Mouse (Mus musculus) adrenal gland, postnatal 0 days (tissue): ENCODE measurements around the gene Cep104. TPM values are rescaled to one million over a fixed set of nuclear protein-coding genes. Genes with fewer than 3 reads are reported as not detected.

Source experiments
- polyA plus RNA-seq: library from polyadenylated mRNA; unstranded; fragments of >200 nt; fragmentation: Nextera tagmentation; extraction: Ambion mirVana; gene quantifications from 2 replicates; pipeline ENCODE4 v1.2.1, GENCODE M21; 2015

Cep104 gene
- polyA plus RNA-seq: 7.2 and 8.1 TPM in 2 replicates

GRCm38 (mm10) chr4:153974431-153975291, at the start of gene Cep104, which contains the start of gene Dffb:
Gene Cep104 (plus strand): TSS chr4:153975194.
Gene Dffb (minus strand): TSS chr4:153975126.

DNA sequence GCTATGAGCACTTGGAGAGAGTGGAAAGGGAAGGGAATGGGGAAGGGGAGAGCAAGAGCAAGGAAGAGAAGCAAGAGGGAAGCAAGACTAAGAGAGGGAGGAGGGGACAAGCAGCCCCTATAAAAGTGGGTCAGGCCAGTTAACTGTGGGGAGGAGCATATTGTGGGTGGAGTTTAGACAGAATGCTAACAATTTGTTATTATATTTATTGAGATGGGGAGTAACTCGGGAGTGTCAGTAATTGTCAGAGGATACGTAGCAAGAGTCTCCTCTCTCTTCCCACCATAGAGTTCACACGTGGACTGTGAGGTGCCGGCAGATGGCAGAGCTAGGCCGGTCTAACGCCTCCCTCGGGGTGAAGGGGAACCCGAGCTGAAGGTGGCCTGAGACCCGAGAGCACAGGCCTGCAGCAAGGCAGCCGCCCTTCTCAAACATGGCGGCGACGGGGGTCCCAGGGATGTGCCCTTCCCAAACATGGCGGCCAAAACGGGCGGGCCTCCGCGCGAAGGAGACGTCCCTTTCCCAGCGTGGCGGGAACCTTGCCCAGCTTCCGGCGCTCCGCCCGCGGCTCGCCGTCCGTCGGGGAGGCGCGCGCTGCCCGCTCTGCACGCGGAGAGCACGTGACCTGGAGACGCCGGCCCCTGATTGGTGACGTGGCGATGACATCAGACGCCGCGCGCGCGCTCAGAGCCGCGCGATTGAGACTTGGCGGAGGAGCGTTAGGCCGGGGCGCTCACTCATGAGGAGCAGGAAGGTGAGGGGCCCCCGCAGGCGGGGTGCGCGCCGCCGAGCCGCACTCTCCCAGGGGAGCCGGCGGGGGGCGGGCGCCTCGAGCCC, 18.2 kb upstream of the Cep104 start, which contains the start of gene A430005L14Rik:
Gene A430005L14Rik (plus strand): TSS at position 669 of the 837 bp plus-strand sequence.

GRCm38 (mm10) chr4:154011646-154012089, 36.7 kb downstream of the Cep104 start, which contains the start of gene Lrrc47:
Gene Lrrc47 (plus strand): TSS chr4:154011731.

DNA sequence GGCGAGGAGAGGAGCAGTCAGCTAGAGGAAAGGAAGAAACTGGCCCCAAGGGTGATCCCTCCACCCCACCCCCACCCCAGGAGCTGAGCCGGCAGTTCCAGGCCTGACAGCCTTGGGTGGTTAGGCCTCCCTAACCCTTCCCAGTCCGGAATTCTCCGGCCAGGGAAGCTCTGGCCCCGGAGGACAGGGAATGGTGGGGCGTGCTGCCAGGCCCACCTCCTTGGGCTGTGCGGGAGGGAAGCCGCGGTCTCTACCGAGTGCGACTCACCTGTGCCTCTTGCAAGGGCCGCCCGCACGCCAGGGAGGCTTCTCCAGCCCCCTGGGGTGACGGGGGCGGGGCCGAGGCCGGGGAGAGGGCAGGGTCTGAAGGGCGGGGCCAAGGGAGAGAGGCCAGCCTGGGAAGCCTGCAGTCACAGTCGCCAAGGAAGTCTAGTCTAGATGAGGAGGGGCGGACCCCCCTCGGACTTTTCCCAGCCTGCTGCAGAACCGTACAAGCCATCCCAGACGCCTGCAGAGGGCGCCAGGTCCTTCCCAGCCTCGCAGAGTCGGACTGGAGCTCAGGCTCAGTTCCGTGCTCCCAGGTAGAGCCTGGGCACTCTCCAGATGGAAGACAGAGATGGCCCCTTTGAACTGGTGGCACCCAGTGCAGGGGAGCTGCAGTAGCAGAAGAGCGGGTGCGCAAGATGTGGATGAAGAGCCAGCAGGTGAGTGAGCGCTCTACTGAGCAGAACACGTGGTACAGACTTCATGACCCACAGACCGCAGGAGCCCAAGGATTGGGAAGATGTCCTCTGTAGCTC, 50.8 kb downstream of the Cep104 start, which contains the start of gene Smim1:
Gene Smim1 (minus strand): TSS at position 590 of the 800 bp plus-strand sequence.

GRCm38 (mm10) chr4:154042577-154042976, 67.6 kb downstream of the Cep104 start, which contains the start of gene Ccdc27:
Gene Ccdc27 (minus strand): TSS chr4:154042677.

Other genes with a start within 250 kb of the Cep104 start
- gene A430005L14Rik, start 18.0 kb upstream of the Cep104 start, polyA plus RNA-seq: 69.6 and 79.5 TPM in 2 replicates
- 6.0 and 8.3 TPM in 2 replicates for gene Dffb, start 68 bp upstream of the Cep104 start, polyA plus RNA-seq
- gene Lrrc47, start 36.5 kb downstream of the Cep104 start, polyA plus RNA-seq: 18.3 and 21.8 TPM in 2 replicates
- 132 and 166 TPM in 2 replicates for gene Smim1, start 51.0 kb downstream of the Cep104 start, polyA plus RNA-seq
- gene Ccdc27, start 67.5 kb downstream of the Cep104 start, polyA plus RNA-seq: 0.08 TPM in 1 of 2 replicates, not detected in the other
- 0.12 TPM in 1 of 2 replicates, not detected in the other for gene Trp73, start 165.0 kb downstream of the Cep104 start, polyA plus RNA-seq
- 23.4 and 27.0 TPM in 2 replicates for gene Wrap73, start 167.2 kb downstream of the Cep104 start, polyA plus RNA-seq
- 270 and 271 TPM in 2 replicates for gene Tprgl, start 185.5 kb downstream of the Cep104 start, polyA plus RNA-seq
- gene Megf6, start 195.5 kb downstream of the Cep104 start, polyA plus RNA-seq: 10.6 and 19.4 TPM in 2 replicates